Mouse (Mus musculus) thymus, adult 2 months (tissue): ENCODE results near the gene Flrt3.

Experiments used
- CTCF ChIP-seq: fragments of 200-500 bp; IDR thresholded peaks from 2 replicates; pipeline ENCODE4 v1.5.1; 2012; ENCODE audit warnings: mild to moderate bottlenecking, control low read depth, low read length, moderate library complexity, borderline replicate concordance; ENCODE audit not compliant: control insufficient read depth, poor library complexity, insufficient read depth; ENCODE audit errors: extremely low read depth
- POLR2A ChIP-seq: fragments of 200-500 bp; IDR thresholded peaks from 2 replicates; pipeline ENCODE4 v1.6.1; 2012; ENCODE audit warnings: mild to moderate bottlenecking, low read length, control low read depth, moderate library complexity; ENCODE audit not compliant: control insufficient read depth, poor library complexity, insufficient read depth; ENCODE audit errors: extremely low read depth

DNA sequence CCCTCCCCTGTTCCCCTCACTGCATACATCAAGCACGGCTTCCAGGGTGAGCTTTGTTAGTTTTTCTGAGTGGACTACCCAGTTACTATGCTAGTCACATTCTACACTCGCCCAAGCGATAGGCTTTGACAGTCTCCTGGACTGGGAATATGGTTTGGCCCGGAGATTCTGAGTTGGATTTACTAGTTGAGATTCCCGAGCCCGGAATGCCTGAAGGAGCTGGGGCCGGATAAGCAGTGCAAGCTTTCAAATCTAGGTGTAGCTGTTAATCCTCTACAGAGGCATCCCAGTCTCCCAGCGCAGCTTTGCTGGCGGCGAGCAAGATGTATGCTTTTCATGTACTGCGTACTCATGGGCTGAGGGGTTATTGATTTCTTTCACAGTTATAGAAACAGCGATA lies 812 bp downstream of the Flrt3 start:
- TF ChIP-seq CTCF = no peak
- TF ChIP-seq POLR2A = no peak
